Mouse (Mus musculus) Muller cell, postnatal 12 days (primary cell): ENCODE results near the gene Tctex1d4.
A peak's percentile ranks its signal among the peaks of the same experiment; 100 is the strongest.

ENCODE experiments used
- DNase-seq: peaks from one replicate; pipeline ENCODE4 v3.0.0-alpha.2; 2015; ENCODE audit errors: inconsistent ontology term

Gene Tctex1d4

GRCm38 (mm10) chr4:117126675-117127290 lies at the start of gene Tctex1d4:
Tctex1d4 (plus strand) TSS chr4:117126794.
- no peak for DNase-seq

- no peak for DNase-seq
Measured at GRCm38 (mm10) chr4:117087948-117088640, 38.5 kb upstream of the Tctex1d4 start.

GRCm38 (mm10) chr4:117090586-117090985 lies 36.0 kb upstream of the Tctex1d4 start:
- no peak for DNase-seq

GRCm38 (mm10) chr4:117094626-117095361 lies 31.8 kb upstream of the Tctex1d4 start:
- DNase-seq = no peak

- DNase-seq = peak; percentile 54
Measured at GRCm38 (mm10) chr4:117095551-117096452, 30.8 kb upstream of the Tctex1d4 start, which contains the start of gene Ptch2. Ptch2 (plus strand) TSS chr4:117096075.

GRCm38 (mm10) chr4:117096666-117097065 lies 29.9 kb upstream of the Tctex1d4 start:
- DNase-seq = no peak

GRCm38 (mm10) chr4:117097969-117098763 lies 28.4 kb upstream of the Tctex1d4 start:
- DNase-seq = no peak

- no peak for DNase-seq
Measured at GRCm38 (mm10) chr4:117098764-117099036, 27.9 kb upstream of the Tctex1d4 start.

GRCm38 (mm10) chr4:117100036-117100435 lies 26.6 kb upstream of the Tctex1d4 start:
- DNase-seq = no peak

GRCm38 (mm10) chr4:117101218-117101617 lies 25.4 kb upstream of the Tctex1d4 start:
- DNase-seq = no peak

- DNase-seq = no peak
Measured at GRCm38 (mm10) chr4:117104672-117105071, 21.9 kb upstream of the Tctex1d4 start.

GRCm38 (mm10) chr4:117105127-117105526 lies 21.5 kb upstream of the Tctex1d4 start:
- DNase-seq = no peak

- no peak for DNase-seq
Measured at GRCm38 (mm10) chr4:117107813-117108523, 18.6 kb upstream of the Tctex1d4 start.

- no peak for DNase-seq
Measured at GRCm38 (mm10) chr4:117108524-117108849, 18.1 kb upstream of the Tctex1d4 start.

GRCm38 (mm10) chr4:117109330-117109729 lies 17.3 kb upstream of the Tctex1d4 start:
- DNase-seq = no peak

- no peak for DNase-seq
Measured at GRCm38 (mm10) chr4:117110249-117110648, 16.3 kb upstream of the Tctex1d4 start.

GRCm38 (mm10) chr4:117110985-117111384 lies 15.6 kb upstream of the Tctex1d4 start:
- no peak for DNase-seq

GRCm38 (mm10) chr4:117113237-117113636 lies 13.4 kb upstream of the Tctex1d4 start:
- DNase-seq = no peak

GRCm38 (mm10) chr4:117115592-117115991 lies 11.0 kb upstream of the Tctex1d4 start:
- no peak for DNase-seq

GRCm38 (mm10) chr4:117117931-117118330 lies 8.7 kb upstream of the Tctex1d4 start:
- DNase-seq = no peak

- no peak for DNase-seq
Measured at GRCm38 (mm10) chr4:117119636-117120035, 7.0 kb upstream of the Tctex1d4 start.
